Comparison of ENCODE assay signal across 34 mouse cellular contexts in the genomic region with DNA sequence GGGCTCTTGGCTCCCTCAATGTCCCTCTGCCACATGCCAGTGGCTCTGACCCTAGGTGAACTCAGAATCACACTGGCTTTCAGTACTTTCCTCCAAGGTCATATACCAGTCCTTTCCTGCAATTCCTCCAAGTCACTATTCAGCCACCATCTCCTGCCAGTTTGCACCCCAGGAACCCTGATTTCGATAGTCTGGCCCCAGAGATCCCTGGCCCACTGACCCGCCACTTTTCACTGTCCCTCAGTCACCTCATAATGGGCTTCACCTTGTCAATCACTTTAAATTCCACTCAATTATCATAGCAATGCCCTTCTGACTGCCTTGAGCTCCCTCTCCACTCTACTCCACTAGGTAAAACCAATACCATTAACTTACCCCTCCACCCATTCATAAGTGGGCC. TPM values are rescaled to one million over a fixed set of nuclear protein-coding genes. Genes with fewer than 3 reads are reported as not detected.
"Had no signal": no experiment of that assay in that cellular context is flagged by ENCODE, and none has a peak within 500 bp of the region (broad histone marks: within the 10 kb centered on the region; RNA-seq: fewer than 3 reads in every experiment).

No protein-coding gene starts in this region.

- H3K27ac ChIP-seq: heart, adult 2 months; heart, embryonic 13.5 days; heart, embryonic 15.5 days; hindbrain, embryonic 10.5 days; hindbrain, embryonic 12.5 days; hindbrain, embryonic 13.5 days; hindbrain, embryonic 14.5 days; hindbrain, embryonic 15.5 days; hindbrain, postnatal 0 days; intestine, embryonic 15.5 days; kidney, embryonic 15.5 days; kidney, postnatal 0 days; layer of hippocampus, adult 2 months; left cerebral cortex, adult 2 months had no signal

- ATAC-seq: hindbrain, embryonic 16.5 days; hindbrain, postnatal 0 days; inflammation-experienced regulatory T-cells, adult 6 months; intestine, embryonic 15.5 days; intestine, embryonic 16.5 days; intestine, postnatal 0 days had no signal

- H3K4me1 ChIP-seq: hindbrain, embryonic 10.5 days; hindbrain, embryonic 12.5 days; hindbrain, embryonic 15.5 days; intestine, embryonic 15.5 days; kidney, embryonic 15.5 days had no signal

- DNase-seq: heart, adult 18-20 months; heart, adult 2 months; heart, postnatal 10 days; heart, postnatal 14 days; heart, postnatal 36 days; heart, postnatal 4 days; kidney, adult 18-20 months; kidney, adult 8-10 months; kidney, adult 9 months; kidney, postnatal 25 days; kidney, postnatal 36 days; kidney, postnatal 4 days; layer of hippocampus, adult 9-11 months; layer of hippocampus, postnatal 36 days had no signal

- H3K9me3 ChIP-seq: heart, embryonic 12.5 days; heart, embryonic 13.5 days; heart, embryonic 15.5 days; hindbrain, embryonic 10.5 days; hindbrain, embryonic 12.5 days; hindbrain, embryonic 13.5 days; hindbrain, embryonic 15.5 days; intestine, embryonic 15.5 days; kidney, embryonic 15.5 days had no signal

- H3K27me3 ChIP-seq: heart, embryonic 12.5 days; heart, embryonic 13.5 days; heart, embryonic 15.5 days; hindbrain, embryonic 12.5 days; hindbrain, embryonic 13.5 days; hindbrain, embryonic 15.5 days; intestine, embryonic 15.5 days; kidney, embryonic 15.5 days had no signal

- H3K36me3 ChIP-seq: heart, embryonic 15.5 days; hindbrain, embryonic 10.5 days; hindbrain, embryonic 12.5 days; hindbrain, embryonic 15.5 days; intestine, embryonic 15.5 days; kidney, embryonic 15.5 days had no signal

- H3K9ac ChIP-seq: heart, embryonic 12.5 days; heart, embryonic 13.5 days; heart, embryonic 15.5 days; hindbrain, embryonic 12.5 days; hindbrain, embryonic 13.5 days; hindbrain, embryonic 14.5 days; hindbrain, embryonic 15.5 days; intestine, embryonic 15.5 days; kidney, embryonic 15.5 days had no signal

- H3K4me3 ChIP-seq: heart, adult 2 months; heart, embryonic 12.5 days; heart, embryonic 13.5 days; heart, embryonic 15.5 days; hindbrain, embryonic 10.5 days; hindbrain, embryonic 12.5 days; hindbrain, embryonic 13.5 days; hindbrain, embryonic 15.5 days; intestine, embryonic 15.5 days; kidney, embryonic 15.5 days; layer of hippocampus, adult 2 months; left cerebral cortex, adult 2 months had no signal

- H3K4me2 ChIP-seq: heart, embryonic 11.5 days; heart, embryonic 12.5 days; heart, embryonic 13.5 days; heart, embryonic 15.5 days; hindbrain, embryonic 12.5 days; hindbrain, embryonic 13.5 days; hindbrain, embryonic 14.5 days; hindbrain, embryonic 15.5 days; intestine, embryonic 15.5 days; kidney, embryonic 15.5 days had no signal

RNA-seq across cellular contexts. Expression of gene Tmem108, which starts 31.9 kb away (rescaled TPM):
- total RNA-seq: hematopoietic stem cell, adult 5-6 weeks had no signal
